Mouse (Mus musculus) intestine, embryonic 14.5 days (tissue): Measurements from ENCODE around the gene Stx5a. TPM values are rescaled to one million over a fixed set of nuclear protein-coding genes. Genes with fewer than 3 reads are reported as not detected.

ENCODE experiments used
- ATAC-seq: fragments of 200-750 bp; cut with Nextera tagmentation; replicated peaks from 2 replicates; pipeline ENCODE4 v1.8.0; 2017; ENCODE audit warnings: low read depth, moderate number of reproducible peaks, moderate TSS enrichment, moderate library complexity; ENCODE audit not compliant: low FRiP score, low TSS enrichment
- DNase-seq: peaks from one replicate; pipeline ENCODE4 v3.0.0-alpha.2; 2018; ENCODE audit warnings: low spot score
- H3K27ac ChIP-seq: fragments of 300-500 bp; sonication (generic); 2 replicates; pipeline ENCODE4 v1.5.1; 2014; ENCODE audit warnings: low read depth, mild to moderate bottlenecking, control low read depth
- H3K27me3 ChIP-seq: fragments of 300-500 bp; sonication (generic); replicated peaks from 2 replicates; pipeline ENCODE4 v1.6.1; 2014; ENCODE audit warnings: low read length, control low read depth; ENCODE audit not compliant: control insufficient read depth, insufficient read depth
- H3K36me3 ChIP-seq: fragments of 300-500 bp; sonication (generic); 2 replicates; pipeline ENCODE4 v1.6.1; 2014; ENCODE audit warnings: low read length, control low read depth; ENCODE audit not compliant: control insufficient read depth, insufficient read depth
- H3K4me1 ChIP-seq: fragments of 300-500 bp; sonication (generic); replicated peaks from 2 replicates; pipeline ENCODE4 v1.6.1; 2014; ENCODE audit warnings: low read length, control low read depth, mixed read lengths; ENCODE audit not compliant: control insufficient read depth, insufficient read depth
- H3K4me2 ChIP-seq: fragments of 300-500 bp; sonication (generic); 2 replicates; pipeline ENCODE4 v1.6.1; 2014; ENCODE audit warnings: low read length
- H3K4me3 ChIP-seq: fragments of 300-500 bp; sonication (generic); 2 replicates; pipeline ENCODE4 v1.5.1; 2014; ENCODE audit warnings: low read depth, low read length, control low read depth, mixed read lengths
- H3K9ac ChIP-seq: fragments of 300-500 bp; sonication (generic); 2 replicates; pipeline ENCODE4 v1.6.1; 2014; ENCODE audit warnings: mild to moderate bottlenecking, low read length
- H3K9me3 ChIP-seq: fragments of 300-500 bp; sonication (generic); 2 replicates; pipeline ENCODE4 v1.6.1; 2016; ENCODE audit warnings: low read length, control low read depth; ENCODE audit not compliant: control insufficient read depth
- WGBS: fragments of 180-500 bp; shearing (Covaris S2); extraction: QIAGEN DNeasy Blood & Tissue Kit; methylation state at CpG from one replicate; pipeline ENCODE4 v1.1.7; 2014; 5-methylcytosine and 5-hydroxymethylcytosine counted together
- polyA plus RNA-seq: library from polyadenylated mRNA; unstranded; fragments of >200 nt; fragmentation: Nextera tagmentation; extraction: Ambion mirVana; gene quantifications from 2 replicates; pipeline ENCODE4 v1.2.1, GENCODE M21; 2014

Stx5a gene
- polyA plus RNA-seq, 1 experiment from 2014 or later, result 114 TPM

DNA sequence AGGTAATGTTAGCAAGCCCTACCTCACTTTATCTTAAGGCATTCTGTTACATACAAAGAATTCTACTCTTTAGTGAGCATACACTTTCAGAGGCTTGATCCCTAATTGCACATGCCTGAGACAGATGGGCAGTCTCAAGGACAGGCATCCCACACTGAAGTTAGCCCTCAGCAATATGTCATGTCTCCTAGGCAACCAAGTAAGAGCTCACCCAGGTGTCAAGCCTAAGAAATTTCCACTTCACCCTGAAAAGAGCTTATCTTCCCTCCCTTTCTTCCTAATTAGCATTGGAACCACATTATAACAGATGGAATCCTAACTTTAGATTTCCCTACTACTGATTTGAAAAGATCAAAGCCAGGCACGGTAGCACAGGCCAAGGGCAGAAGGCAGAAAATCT, 48.0 kb downstream of the Stx5a start:
- no peak for ATAC-seq
- no peaks in the 10 kb centered on the region for H3K9me3 ChIP-seq
- DNase-seq, result no peak
- no peak overlapping the region for H3K4me2 ChIP-seq
- H3K4me3 ChIP-seq, result no peak overlapping the region
- peaks cover 19% of the 10 kb centered on the region for H3K36me3 ChIP-seq
- H3K27me3 ChIP-seq, result no peaks in the 10 kb centered on the region
- 63% methylated on average over 1 of the region's 1 CpGs for WGBS
- no peak overlapping the region for H3K27ac ChIP-seq
- peaks cover 4% of the 10 kb centered on the region; the same call in 1 of the 2 replicates for H3K4me1 ChIP-seq
- H3K9ac ChIP-seq, result no peak overlapping the region

DNA sequence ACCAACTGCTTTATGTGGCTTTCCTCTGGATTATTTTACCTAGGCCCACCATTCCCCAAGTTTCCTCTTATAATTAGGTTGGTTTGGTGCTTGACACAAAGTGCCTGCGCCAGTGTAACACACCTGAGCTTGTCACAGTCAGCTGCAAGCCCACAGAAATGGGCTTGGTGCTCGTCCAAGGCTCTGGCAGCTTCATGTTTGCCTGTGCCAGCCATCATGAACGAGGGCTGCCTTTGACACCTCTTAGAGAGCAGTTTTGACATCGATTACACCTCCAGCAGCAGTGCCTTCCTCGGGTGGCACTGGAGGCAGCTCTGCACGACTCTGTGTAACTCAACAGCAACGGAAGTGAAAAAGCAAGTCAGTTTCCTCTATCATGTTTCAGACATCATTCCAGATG, 49.0 kb downstream of the Stx5a start:
- WGBS, result 80% methylated on average over 7 of the region's 7 CpGs
- Histone ChIP-seq H3K27ac (no peak overlapping the region), H3K4me2 (no peak overlapping the region), H3K9ac (no peak overlapping the region), H3K4me1 (peaks cover 4% of the 10 kb centered on the region; the same call in 1 of the 2 replicates), H3K36me3 (peaks cover 29% of the 10 kb centered on the region), H3K9me3 (no peaks in the 10 kb centered on the region), H3K27me3 (no peaks in the 10 kb centered on the region), H3K4me3 (no peak overlapping the region)
- no peak for DNase-seq
- ATAC-seq, result no peak

DNA sequence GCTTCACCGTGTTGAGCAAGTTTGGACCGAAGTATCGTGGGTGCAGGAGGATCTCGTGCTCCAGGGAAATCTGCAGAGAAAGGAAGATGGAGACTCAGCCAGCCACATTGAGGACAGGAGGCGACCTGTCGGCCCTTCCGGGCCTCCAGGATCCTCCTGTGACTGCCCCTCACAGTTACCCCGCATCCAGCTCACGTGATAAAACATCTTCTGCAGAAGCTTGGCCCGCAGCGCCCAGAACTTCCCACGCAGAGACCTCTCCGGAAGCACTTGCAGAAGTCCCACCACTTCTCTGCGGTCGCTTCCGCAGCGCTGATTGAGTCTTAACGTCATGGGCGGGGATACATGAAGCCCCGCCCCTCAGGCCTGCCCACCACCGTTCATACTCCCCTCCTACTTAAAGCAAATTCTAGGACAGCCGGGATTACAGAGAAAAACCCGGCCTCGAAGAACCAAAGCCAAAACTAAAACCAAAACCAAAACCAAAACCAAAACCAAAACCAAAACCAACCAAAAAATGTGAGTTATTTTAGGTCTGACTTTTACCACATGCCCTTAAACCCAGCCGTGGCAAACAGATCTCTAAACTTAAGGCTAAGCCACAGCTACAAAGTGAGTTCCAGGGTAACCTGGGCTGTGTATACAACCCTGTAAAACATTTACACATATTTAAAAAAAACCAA, 57.2 kb downstream of the Stx5a start, which contains the start of gene Polr2g:
Gene Polr2g (minus strand): TSS at position 314 of the 683 bp plus-strand sequence.
- Histone ChIP-seq H3K4me1 (peaks cover 24% of the 10 kb centered on the region), H3K27ac (peak within 1 kb of the TSS; percentile 54; the same call in 1 of the 2 replicates), H3K36me3 (peaks cover 22% of the 10 kb centered on the region), H3K4me2 (peak within 1 kb of the TSS; percentile 97), H3K9ac (peak within 1 kb of the TSS; percentile 79), H3K27me3 (no peaks in the 10 kb centered on the region), H3K9me3 (no peaks in the 10 kb centered on the region), H3K4me3 (peak within 1 kb of the TSS; percentile 94)
- WGBS, result 1% methylated on average over 25 of the region's 25 CpGs
- DNase-seq, result peak; percentile 89
- ATAC-seq, result peak; percentile 70

DNA sequence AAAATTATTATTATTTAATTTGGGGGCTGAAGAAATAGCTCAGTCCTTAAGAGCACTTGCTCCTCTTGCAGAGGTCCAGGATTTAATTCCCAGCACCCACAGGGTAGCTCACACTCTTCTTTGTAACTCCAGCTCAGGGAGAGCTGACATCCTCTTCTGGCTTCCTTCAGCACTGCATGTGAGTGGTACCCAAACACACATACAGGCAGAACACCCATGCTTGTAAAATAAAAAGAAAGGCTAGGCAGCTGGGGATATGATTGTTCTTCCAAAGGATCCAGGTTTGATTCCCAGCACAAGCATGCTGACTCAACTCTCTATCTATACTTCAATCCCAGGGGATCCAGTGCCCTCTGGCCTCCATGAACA, 57.7 kb downstream of the Stx5a start:
- no peaks in the 10 kb centered on the region for H3K27me3 ChIP-seq
- ATAC-seq (no peak), DNase-seq (no peak)
- peaks cover 17% of the 10 kb centered on the region for H3K36me3 ChIP-seq
- H3K9me3 ChIP-seq, result no peaks in the 10 kb centered on the region
- peaks cover 24% of the 10 kb centered on the region for H3K4me1 ChIP-seq
- H3K9ac ChIP-seq, result no peak overlapping the region
- H3K27ac ChIP-seq, result no peak overlapping the region
- H3K4me3 ChIP-seq, result peak overlapping the region; percentile 94; the same call in 1 of the 2 replicates
- peak overlapping the region; percentile 97 for H3K4me2 ChIP-seq

DNA sequence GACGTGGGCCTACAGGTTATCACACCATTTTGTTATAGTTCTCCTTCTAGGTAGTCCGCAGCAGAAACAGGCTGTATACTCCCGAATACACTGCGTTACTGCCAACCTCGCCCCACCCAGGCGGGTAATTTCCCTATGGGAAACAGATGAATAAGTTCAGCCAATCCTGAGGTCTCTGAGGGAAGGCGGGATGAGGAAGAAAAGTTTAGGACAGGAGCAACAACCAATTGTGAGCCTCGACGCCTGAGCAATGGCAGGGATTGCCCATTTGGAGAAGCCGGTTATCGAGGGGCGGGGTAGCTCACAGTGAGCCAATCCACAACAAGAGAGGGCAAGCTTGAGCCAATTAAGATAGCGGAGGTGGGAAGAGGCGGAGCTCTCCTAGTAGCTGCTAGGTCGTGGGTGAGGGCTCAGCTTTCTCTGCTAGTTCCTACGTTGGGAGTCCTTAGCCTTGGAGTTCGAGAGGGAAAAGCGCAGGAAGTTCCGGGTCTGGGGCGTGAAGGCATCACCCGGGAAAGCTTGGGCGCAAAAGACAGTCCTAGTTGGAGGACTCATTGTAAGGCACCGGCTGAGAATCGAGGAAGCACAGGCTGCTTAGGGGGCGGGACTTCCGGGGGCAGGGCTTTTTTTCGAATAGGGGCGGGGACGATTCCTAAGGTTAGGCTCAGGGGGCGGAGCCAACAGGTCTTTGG, 61.1 kb downstream of the Stx5a start, which contains the start of gene Zbtb3:
Gene Zbtb3 (plus strand): TSS at position 426 of the 692 bp plus-strand sequence.
- no peaks in the 10 kb centered on the region for H3K27me3 ChIP-seq

DNA sequence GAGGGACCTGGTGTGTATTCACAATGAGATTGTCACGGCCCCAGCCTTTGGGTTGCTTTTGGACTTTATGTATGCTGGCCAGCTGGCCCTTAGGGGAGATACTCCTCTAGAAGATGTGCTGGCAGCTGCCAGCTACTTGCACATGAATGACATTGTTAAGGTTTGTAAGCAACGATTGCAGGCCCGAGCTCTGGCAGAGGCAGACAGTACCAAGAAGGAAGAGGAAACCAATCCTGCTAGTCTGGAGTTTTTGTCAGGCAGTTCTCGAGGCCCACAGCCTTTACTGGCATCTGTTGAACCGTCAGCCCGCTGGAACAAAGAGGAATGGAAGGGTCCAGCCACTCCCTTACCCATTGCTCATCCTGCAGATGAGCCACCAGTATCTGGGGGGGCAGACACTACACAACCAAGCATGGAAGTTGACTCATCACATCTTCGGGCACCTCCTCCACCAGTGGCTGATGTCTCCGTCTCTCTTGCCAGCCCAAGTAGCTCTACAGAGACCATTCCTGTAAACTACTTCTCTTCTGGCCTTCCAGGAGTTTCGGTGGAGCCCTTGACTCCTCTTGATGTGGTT, 62.1 kb downstream of the Stx5a start:
- no peak overlapping the region for H3K9ac ChIP-seq
- WGBS, result 88% methylated on average over 9 of the region's 9 CpGs
- peaks cover 38% of the 10 kb centered on the region for H3K36me3 ChIP-seq
- no peak for ATAC-seq
- H3K4me2 ChIP-seq, result peak overlapping the region; percentile 91
- H3K27me3 ChIP-seq, result no peaks in the 10 kb centered on the region
- H3K27ac ChIP-seq, result no peak overlapping the region
- no peak overlapping the region; the same call in 1 of the 2 replicates for H3K4me3 ChIP-seq
- DNase-seq, result no peak
- H3K9me3 ChIP-seq, result no peaks in the 10 kb centered on the region
- H3K4me1 ChIP-seq, result peaks cover 15% of the 10 kb centered on the region

More for the DNA sequence above, 61.1 kb downstream of the Stx5a start, which contains the start of gene Zbtb3:
- peak; percentile 96 for ATAC-seq
- H3K4me1 ChIP-seq, result peaks cover 21% of the 10 kb centered on the region
- H3K4me3 ChIP-seq, result peak within 1 kb of the TSS; percentile 69
- peak; percentile 97 for DNase-seq
- peak within 1 kb of the TSS; percentile 80 for H3K27ac ChIP-seq
- no peaks in the 10 kb centered on the region for H3K9me3 ChIP-seq
- H3K9ac ChIP-seq, result peak within 1 kb of the TSS; percentile 55
- H3K4me2 ChIP-seq, result peak within 1 kb of the TSS; percentile 91
- H3K36me3 ChIP-seq, result peaks cover 27% of the 10 kb centered on the region
- WGBS, result under 1% methylated on average over 30 of the region's 30 CpGs

DNA sequence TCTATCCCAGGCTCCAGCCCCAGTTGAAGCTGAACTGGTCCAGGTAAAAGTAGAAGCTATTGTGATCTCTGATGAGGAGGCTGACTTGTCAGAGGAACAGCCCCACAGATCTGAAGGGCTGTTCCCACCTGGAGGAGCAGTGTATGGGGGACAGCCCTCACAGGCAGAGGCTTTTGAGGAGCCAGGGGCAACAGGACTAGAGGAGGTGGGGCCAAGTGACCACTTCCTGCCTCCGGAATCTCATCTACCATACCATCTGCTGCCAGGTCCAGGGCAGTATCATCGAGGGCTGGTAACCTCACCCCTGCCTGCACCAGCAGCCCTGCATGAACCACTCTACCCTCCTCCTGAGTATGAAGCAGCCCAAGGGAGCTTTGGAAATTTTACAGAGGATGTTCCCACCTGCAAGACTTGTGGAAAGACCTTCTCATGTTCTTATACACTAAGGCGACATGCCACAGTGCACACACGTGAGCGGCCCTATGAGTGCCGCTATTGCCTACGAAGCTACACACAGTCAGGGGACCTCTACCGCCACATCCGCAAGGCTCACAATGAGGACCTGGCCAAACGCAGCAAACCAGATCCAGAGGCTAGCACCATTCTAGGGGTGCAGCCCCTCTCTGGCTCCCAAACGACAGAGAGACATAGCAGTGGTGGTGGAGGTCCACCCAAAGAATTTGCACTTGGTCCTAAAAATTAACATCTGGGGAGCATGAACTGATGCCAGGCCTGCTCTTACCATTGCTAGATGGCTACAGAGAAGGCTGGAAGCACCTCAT, 62.9 kb downstream of the Stx5a start:
- H3K9ac ChIP-seq, result no peak overlapping the region
- H3K27ac ChIP-seq, result no peak overlapping the region
- no peaks in the 10 kb centered on the region for H3K9me3 ChIP-seq
- DNase-seq (no peak), ATAC-seq (no peak)
- H3K27me3 ChIP-seq, result no peaks in the 10 kb centered on the region
- 96% methylated on average over 11 of the region's 11 CpGs for WGBS
- no peak overlapping the region for H3K4me3 ChIP-seq
- peaks cover 11% of the 10 kb centered on the region for H3K4me1 ChIP-seq
- no peak overlapping the region for H3K4me2 ChIP-seq
- peaks cover 45% of the 10 kb centered on the region for H3K36me3 ChIP-seq
